Mouse (Mus musculus) G1E (cell line): ENCODE results near the gene Ubn1.

ENCODE experiments used
- CTCF ChIP-seq: IDR thresholded peaks from 2 replicates; pipeline ENCODE4 v1.5.1; 2012; ENCODE audit warnings: low read depth, low read length, inconsistent platforms, mixed read lengths
- GATA1 ChIP-seq: IDR thresholded peaks from 2 replicates; pipeline ENCODE4 v1.6.1; 2012; ENCODE audit warnings: borderline replicate concordance, low read length, inconsistent platforms, mixed read lengths
- POLR2AphosphoS5 ChIP-seq: IDR thresholded peaks from 2 replicates; pipeline ENCODE4 v1.6.1; 2012; ENCODE audit warnings: low read depth, low read length, inconsistent platforms; ENCODE audit not compliant: insufficient replicate concordance
- TAL1 ChIP-seq: conservative IDR thresholded peaks from 2 replicates; pipeline ENCODE4 v1.6.1; 2012; ENCODE audit warnings: low read depth, low read length, inconsistent platforms, mixed read lengths

GRCm38 (mm10) chr16:5086179-5086578, 36.3 kb downstream of the Ubn1 start:
- no peak for TF ChIP-seq CTCF
- no peak for TF ChIP-seq POLR2AphosphoS5
- TF ChIP-seq TAL1, result no peak
- TF ChIP-seq GATA1, result no peak
